Mouse (Mus musculus): ENCODE measurements around the gene Itsn1.

GRCm38 (mm10) chr16:91792477-91793196, 63.6 kb downstream of the Itsn1 start:
- TF ChIP-seq POLR2A (IDR thresholded peaks at IDR 0.05; ENCODE audit: low read depth, low read length), result no peak
- no peak for TF ChIP-seq CTCF (conservative IDR thresholded peaks at IDR 0.05; ENCODE audit: insufficient read depth, insufficient read length, low read depth, low read length)
